24 mouse cellular contexts compared by ENCODE assay signal in genomic region chr1:191872076-191872710, GRCm38 (mm10). TPM values are rescaled to one million over a fixed set of nuclear protein-coding genes. Genes with fewer than 3 reads are reported as not detected.
A peak's percentile ranks its signal among the peaks of the same experiment; 100 is the strongest.
DNase-seq lines count a peak whose midpoint lies in the region; ATAC-seq lines count a peak whose summit lies in the region.
"Had no signal": no experiment of that assay in that cellular context is flagged by ENCODE, and none has a peak within 500 bp of the region (broad histone marks: within the 10 kb centered on the region; RNA-seq: fewer than 3 reads in every experiment).

No protein-coding gene starts in this region.

- no peak overlapping the region for H3K9ac ChIP-seq in kidney, embryonic 15.5 days
- H3K9ac ChIP-seq in liver, embryonic 12.5 days: no peak overlapping the region; the same call in 1 of the 2 replicates
- H3K9ac ChIP-seq: forebrain, embryonic 13.5 days; heart, embryonic 13.5 days; hindbrain, embryonic 12.5 days; hindbrain, embryonic 15.5 days had no signal

- peaks cover 10% of the 10 kb centered on the region; the same call in 1 of the 2 replicates for H3K4me1 ChIP-seq in kidney, embryonic 15.5 days
- peaks cover 29% of the 10 kb centered on the region for H3K4me1 ChIP-seq in liver, embryonic 12.5 days
- H3K4me1 ChIP-seq: forebrain, embryonic 13.5 days; hindbrain, embryonic 12.5 days; hindbrain, embryonic 15.5 days had no signal

- 77% methylated on average over 6 of the region's 6 CpGs for WGBS in kidney, embryonic 15.5 days
- 59% methylated on average over 6 of the region's 6 CpGs for WGBS in liver, embryonic 12.5 days (ENCODE audit: insufficient replicate concordance)

- intact Hi-C loops in heart, postnatal 10 days (cut with DNase I): loop anchor here (10.0 kb wide), 1 partner anchor 1293 kb away; the partner anchor contains the start of gene A130010J15Rik

- peak; percentile 71 for DNase-seq in kidney, adult 11 months
- no peak for DNase-seq in kidney, postnatal 4 days
- peak; percentile 66 to 70 for DNase-seq in kidney, adult 8-10 months
- peak; percentile 51 for DNase-seq in kidney, postnatal 14 days
- DNase-seq in heart, postnatal 10 days: no peak
- DNase-seq: adrenal gland, postnatal 14 days; B cell, adult 2 months; cerebellum, adult 11-12 months; cerebellum, adult 8-10 months; cerebellum, postnatal 36 days; gastrocnemius, postnatal 10 days; gastrocnemius, postnatal 36 days; heart, adult 2 months had no signal

- ATAC-seq in kidney, embryonic 15.5 days (replicated peaks; ENCODE audit: low FRiP score): no peak
- no peak for ATAC-seq in liver, embryonic 12.5 days
- ATAC-seq: forebrain, embryonic 13.5 days; forebrain, embryonic 16.5 days; Patski had no signal

- no peaks in the 10 kb centered on the region for H3K27me3 ChIP-seq in kidney, embryonic 15.5 days
- H3K27me3 ChIP-seq in liver, embryonic 12.5 days (replicated peaks): peaks cover 54% of the 10 kb centered on the region
- H3K27me3 ChIP-seq: forebrain, embryonic 13.5 days; hindbrain, embryonic 12.5 days; hindbrain, embryonic 15.5 days; Patski had no signal

- no peaks in the 10 kb centered on the region for H3K9me3 ChIP-seq in kidney, embryonic 15.5 days (replicated peaks)
- no peaks in the 10 kb centered on the region for H3K9me3 ChIP-seq in liver, embryonic 12.5 days (replicated peaks)
- H3K9me3 ChIP-seq: forebrain, embryonic 10.5 days; forebrain, embryonic 13.5 days; G1E; heart, embryonic 10.5 days; heart, embryonic 13.5 days; hindbrain, embryonic 12.5 days; hindbrain, embryonic 15.5 days had no signal

- no peak overlapping the region for H3K27ac ChIP-seq in kidney, embryonic 15.5 days
- no peak overlapping the region for H3K27ac ChIP-seq in liver, embryonic 12.5 days
- H3K27ac ChIP-seq: forebrain, embryonic 10.5 days; forebrain, embryonic 13.5 days; heart, adult 2 months; heart, embryonic 10.5 days; heart, embryonic 13.5 days; hindbrain, embryonic 12.5 days; hindbrain, embryonic 15.5 days had no signal

- no peaks in the 10 kb centered on the region for H3K36me3 ChIP-seq in kidney, embryonic 15.5 days
- H3K36me3 ChIP-seq in liver, embryonic 12.5 days: no peaks in the 10 kb centered on the region
- H3K36me3 ChIP-seq: forebrain, embryonic 10.5 days; G1E; heart, embryonic 10.5 days; heart, embryonic 13.5 days; hindbrain, embryonic 12.5 days; hindbrain, embryonic 15.5 days had no signal

- H3K4me2 ChIP-seq in kidney, embryonic 15.5 days: no peak overlapping the region
- H3K4me2 ChIP-seq in liver, embryonic 12.5 days: no peak overlapping the region
- H3K4me2 ChIP-seq: forebrain, embryonic 13.5 days; heart, embryonic 13.5 days; hindbrain, embryonic 12.5 days; hindbrain, embryonic 15.5 days had no signal

- H3K4me3 ChIP-seq in kidney, embryonic 15.5 days (replicated peaks): no peak overlapping the region
- H3K4me3 ChIP-seq in liver, embryonic 12.5 days: no peak overlapping the region
- H3K4me3 ChIP-seq: forebrain, embryonic 10.5 days; forebrain, embryonic 13.5 days; heart, adult 2 months; heart, embryonic 10.5 days; heart, embryonic 13.5 days; hindbrain, embryonic 12.5 days; hindbrain, embryonic 15.5 days had no signal

RNA-seq across cellular contexts. Expression of gene Slc30a1, which starts 34.4 kb away (rescaled TPM):
- 2.6 and 3.5 TPM in 2 replicates for polyA plus RNA-seq in kidney, embryonic 15.5 days (2015; fragmentation: Nextera tagmentation; extraction: Ambion mirVana)
- polyA plus RNA-seq in liver, embryonic 12.5 days (2016; fragmentation: Nextera tagmentation; extraction: Ambion mirVana): 6.0 and 7.2 TPM in 2 replicates
- 10 to 100 TPM; 26.3 to 31.3 TPM for total RNA-seq in heart, postnatal 10 days (2021)

RNA-seq across cellular contexts. Expression of gene Nek2, which starts 50.9 kb away (rescaled TPM):
- polyA plus RNA-seq in kidney, embryonic 15.5 days (2015; fragmentation: Nextera tagmentation; extraction: Ambion mirVana): 44.5 and 45.1 TPM in 2 replicates
- 49.4 and 51.0 TPM in 2 replicates for polyA plus RNA-seq in liver, embryonic 12.5 days (2016; fragmentation: Nextera tagmentation; extraction: Ambion mirVana)
- total RNA-seq in heart, postnatal 10 days (2021): 1 to 10 TPM; 7.0 to 8.5 TPM

Comparison
In these comparisons a context has a peak if more than half of its experiments do, and no peak if none do; other contexts are left out.
1. DNase-seq: peak in kidney, adult 11 months (single experiment), kidney, adult 8-10 months (2 of 2) and kidney, postnatal 14 days (single experiment); none in kidney, postnatal 4 days (0 of 2) and heart, postnatal 10 days (0 of 2).